Mouse (Mus musculus) stomach, embryonic 14.5 days (tissue): ENCODE measurements at regions not wholly inside any gene's neighbourhood (a gene's known extent, or its start where the extent isn't known, plus 50 kb on each side); places are given as distances from the start of the nearest gene placed in this dataset.

Source experiments
- ATAC-seq: fragments of 200-750 bp; cut with Nextera tagmentation; 2 replicates; pipeline ENCODE4 v1.8.0; 2017; ENCODE audit warnings: low read depth, moderate TSS enrichment; ENCODE audit not compliant: insufficient number of reproducible peaks, insufficient read depth, low FRiP score
- H3K27ac ChIP-seq: fragments of 300-500 bp; sonication (generic); 2 replicates; pipeline ENCODE4 v1.5.1; 2014; ENCODE audit warnings: mild to moderate bottlenecking, low read length, moderate library complexity, mixed read lengths
- H3K27me3 ChIP-seq: fragments of 300-500 bp; sonication (generic); 2 replicates; pipeline ENCODE4 v1.6.1; 2014; ENCODE audit warnings: low read length, control low read depth, mixed read lengths; ENCODE audit not compliant: control insufficient read depth, insufficient read depth
- H3K36me3 ChIP-seq: fragments of 300-500 bp; sonication (generic); 2 replicates; pipeline ENCODE4 v1.6.1; 2014; ENCODE audit warnings: mild to moderate bottlenecking, control low read depth, low read length, moderate library complexity, mixed read lengths; ENCODE audit not compliant: control insufficient read depth, insufficient read depth
- H3K4me1 ChIP-seq: fragments of 300-500 bp; sonication (generic); 2 replicates; pipeline ENCODE4 v1.6.1; 2014; ENCODE audit warnings: low read length, control low read depth, mixed read lengths; ENCODE audit not compliant: control insufficient read depth, insufficient read depth
- H3K4me2 ChIP-seq: fragments of 300-500 bp; sonication (generic); replicated peaks from 2 replicates; pipeline ENCODE4 v1.6.1; 2014; ENCODE audit warnings: low read depth, low read length, control low read depth
- H3K4me3 ChIP-seq: fragments of 300-500 bp; sonication (generic); 2 replicates; pipeline ENCODE4 v1.5.1; 2014; ENCODE audit warnings: low read depth, low read length, control low read depth
- H3K9ac ChIP-seq: fragments of 300-500 bp; sonication (generic); replicated peaks from 2 replicates; pipeline ENCODE4 v1.6.1; 2014; ENCODE audit warnings: low read depth, mild to moderate bottlenecking, control low read depth, low read length, moderate library complexity, mixed read lengths
- H3K9me3 ChIP-seq: fragments of 300-500 bp; sonication (generic); 2 replicates; pipeline ENCODE4 v1.6.1; 2016; ENCODE audit warnings: low read depth, low read length, control low read depth; ENCODE audit not compliant: control insufficient read depth
- WGBS: fragments of 180-500 bp; shearing (Covaris S2); extraction: QIAGEN DNeasy Blood & Tissue Kit; methylation state at CpG from one replicate; pipeline ENCODE4 v1.1.7; 2014; 5-methylcytosine and 5-hydroxymethylcytosine counted together

- ATAC-seq: no peak
- WGBS: 89% methylated on average over 32 of the region's 32 CpGs
- H3K9ac ChIP-seq: no peak overlapping the region
- no peaks in the 10 kb centered on the region for H3K36me3 ChIP-seq
- peaks cover 3% of the 10 kb centered on the region; the same call in 1 of the 2 replicates for H3K4me1 ChIP-seq
- no peak overlapping the region for H3K27ac ChIP-seq
- H3K4me3 ChIP-seq: no peak overlapping the region
- H3K9me3 ChIP-seq: no peaks in the 10 kb centered on the region
- H3K4me2 ChIP-seq: no peak overlapping the region
- H3K27me3 ChIP-seq: no peaks in the 10 kb centered on the region
Observed at GRCm38 (mm10) chr17:31732176-31732880, 54.7 kb downstream of the Cryaa start.

- Histone ChIP-seq H3K4me2 (no peak overlapping the region), H3K36me3 (no peaks in the 10 kb centered on the region), H3K27ac (no peak overlapping the region), H3K27me3 (no peaks in the 10 kb centered on the region), H3K9ac (no peak overlapping the region), H3K4me3 (no peak overlapping the region), H3K9me3 (no peaks in the 10 kb centered on the region), H3K4me1 (no peaks in the 10 kb centered on the region; the same call in 1 of the 2 replicates)
- WGBS: 44% methylated on average over 7 of the region's 7 CpGs
- ATAC-seq: no peak
Observed at GRCm38 (mm10) chr17:31734521-31734920, 56.9 kb downstream of the Cryaa start.

GRCm38 (mm10) chr17:31736716-31737115 lies 59.1 kb downstream of the Cryaa start:
- Histone ChIP-seq H3K9me3 (no peaks in the 10 kb centered on the region), H3K9ac (no peak overlapping the region), H3K27ac (no peak overlapping the region), H3K36me3 (no peaks in the 10 kb centered on the region), H3K27me3 (no peaks in the 10 kb centered on the region), H3K4me2 (no peak overlapping the region), H3K4me3 (no peak overlapping the region), H3K4me1 (peaks cover 2% of the 10 kb centered on the region; the same call in 1 of the 2 replicates)
- WGBS: 65% methylated on average over 6 of the region's 6 CpGs
- ATAC-seq: 0 out of 2 replicates have a peak, but pooled peaks have one; percentile 50

GRCm38 (mm10) chr17:31738249-31738648 lies 60.6 kb downstream of the Cryaa start:
- WGBS: 77% methylated on average over 3 of the region's 3 CpGs
- H3K27ac ChIP-seq: no peak overlapping the region
- H3K27me3 ChIP-seq: no peaks in the 10 kb centered on the region

GRCm38 (mm10) chr17:31739586-31739985 lies 62.0 kb downstream of the Cryaa start:
- H3K9me3 ChIP-seq: no peaks in the 10 kb centered on the region
- H3K27ac ChIP-seq: no peak overlapping the region
- no peaks in the 10 kb centered on the region for H3K36me3 ChIP-seq
- peaks cover 2% of the 10 kb centered on the region; the same call in 1 of the 2 replicates for H3K4me1 ChIP-seq
- no peak overlapping the region for H3K4me3 ChIP-seq
- H3K27me3 ChIP-seq: no peaks in the 10 kb centered on the region
- no peak overlapping the region for H3K9ac ChIP-seq
- ATAC-seq: no peak
- no peak overlapping the region for H3K4me2 ChIP-seq
- 42% methylated on average over 11 of the region's 11 CpGs for WGBS

More at GRCm38 (mm10) chr17:31738249-31738648, 60.6 kb downstream of the Cryaa start:
- no peak overlapping the region for H3K4me3 ChIP-seq
- H3K36me3 ChIP-seq: no peaks in the 10 kb centered on the region
- H3K4me1 ChIP-seq: peaks cover 2% of the 10 kb centered on the region; the same call in 1 of the 2 replicates
- H3K4me2 ChIP-seq: no peak overlapping the region
- ATAC-seq: no peak
- H3K9me3 ChIP-seq: no peaks in the 10 kb centered on the region
- no peak overlapping the region for H3K9ac ChIP-seq

- ATAC-seq: no peak
- no peak overlapping the region for H3K4me2 ChIP-seq
- no peaks in the 10 kb centered on the region for H3K9me3 ChIP-seq
- no peak overlapping the region for H3K4me3 ChIP-seq
- no peaks in the 10 kb centered on the region for H3K36me3 ChIP-seq
- no peak overlapping the region for H3K9ac ChIP-seq
- no peak overlapping the region for H3K27ac ChIP-seq
- H3K4me1 ChIP-seq: peaks cover 2% of the 10 kb centered on the region; the same call in 1 of the 2 replicates
- 61% methylated on average over 11 of the region's 11 CpGs for WGBS
- no peaks in the 10 kb centered on the region for H3K27me3 ChIP-seq
Observed at GRCm38 (mm10) chr17:31740059-31740458, 62.5 kb downstream of the Cryaa start.

- Histone ChIP-seq H3K9ac (no peak overlapping the region), H3K27ac (no peak overlapping the region), H3K27me3 (no peaks in the 10 kb centered on the region), H3K4me2 (no peak overlapping the region), H3K9me3 (no peaks in the 10 kb centered on the region), H3K4me3 (no peak overlapping the region), H3K36me3 (no peaks in the 10 kb centered on the region), H3K4me1 (peaks cover 23% of the 10 kb centered on the region)
- no peak for ATAC-seq
- WGBS: 90% methylated on average over 4 of the region's 4 CpGs
Observed at GRCm38 (mm10) chr17:31743656-31744055, 66.0 kb downstream of the Cryaa start.

- Histone ChIP-seq H3K36me3 (no peaks in the 10 kb centered on the region), H3K4me3 (no peak overlapping the region), H3K4me1 (peaks cover 20% of the 10 kb centered on the region), H3K27me3 (no peaks in the 10 kb centered on the region), H3K9me3 (no peaks in the 10 kb centered on the region), H3K9ac (no peak overlapping the region), H3K27ac (peak overlapping the region; percentile 77), H3K4me2 (no peak overlapping the region)
- WGBS: 29% methylated on average over 20 of the region's 20 CpGs
- ATAC-seq: peak; percentile 57
Observed at GRCm38 (mm10) chr17:31746198-31747111, 68.8 kb downstream of the Cryaa start.
